ENCODE assay signal across 20 mouse cellular contexts in the genomic region with DNA sequence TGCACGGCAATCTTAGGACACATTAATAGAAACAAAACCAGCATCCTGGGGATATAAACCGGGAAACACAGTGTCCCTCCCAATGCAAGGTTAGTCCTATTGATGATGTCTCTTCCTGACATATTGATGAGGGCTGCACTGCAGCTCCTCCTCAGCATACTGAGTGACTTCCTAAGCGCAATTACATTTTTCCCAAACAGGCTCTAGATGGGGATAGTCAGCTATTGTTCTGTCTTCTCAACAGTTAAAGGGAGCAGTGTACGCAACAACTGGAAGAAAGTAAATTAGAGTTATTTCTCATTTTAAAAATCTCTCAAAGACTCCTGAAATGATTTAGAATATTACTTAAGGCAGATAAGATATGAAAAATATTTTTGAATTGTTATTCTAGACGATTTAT.
DNase-seq lines count a peak whose midpoint lies in the region; ATAC-seq and TF ChIP-seq lines count a peak whose summit lies in the region.
"Had no signal": no experiment of that assay in that cellular context is flagged by ENCODE, and none has a peak within 500 bp of the region (broad histone marks: within the 10 kb centered on the region; RNA-seq: fewer than 3 reads in every experiment).

No protein-coding gene starts in this region.

- 77% methylated on average over 5 of the region's 5 CpGs for WGBS in forebrain, embryonic 15.5 days
- whole genome bisulfite sequencing in forebrain, embryonic 11.5 days, result 82% methylated on average over 5 of the region's 5 CpGs
- 66% methylated on average over 5 of the region's 5 CpGs for WGBS in kidney, postnatal 0 days
- WGBS in midbrain, embryonic 16.5 days, result 64% methylated on average over 5 of the region's 5 CpGs
- WGBS in midbrain, embryonic 13.5 days, result 73% methylated on average over 5 of the region's 5 CpGs
- 60% methylated on average over 5 of the region's 5 CpGs for WGBS in neural tube, embryonic 14.5 days

- H3K4me2 ChIP-seq in forebrain, embryonic 15.5 days (replicated peaks), result no peak overlapping the region
- H3K4me2 ChIP-seq in forebrain, embryonic 11.5 days (ENCODE audit: low read depth, low read length, severe bottlenecking), result no peak overlapping the region
- no peak overlapping the region for H3K4me2 ChIP-seq in kidney, postnatal 0 days (ENCODE audit: low read length)
- H3K4me2 ChIP-seq in midbrain, embryonic 16.5 days (ENCODE audit: low read length), result no peak overlapping the region
- H3K4me2 ChIP-seq in midbrain, embryonic 13.5 days (replicated peaks), result no peak overlapping the region
- no peak overlapping the region for H3K4me2 ChIP-seq in neural tube, embryonic 14.5 days (ENCODE audit: low read depth, low read length)
- H3K4me2 ChIP-seq: heart, embryonic 12.5 days had no signal

- no peak overlapping the region for H3K9ac ChIP-seq in forebrain, embryonic 15.5 days (replicated peaks)
- H3K9ac ChIP-seq in forebrain, embryonic 11.5 days (ENCODE audit: low read length), result no peak overlapping the region
- H3K9ac ChIP-seq in kidney, postnatal 0 days (ENCODE audit: low read depth, low read length), result no peak overlapping the region
- H3K9ac ChIP-seq in midbrain, embryonic 16.5 days (ENCODE audit: low read depth, low read length), result no peak overlapping the region
- no peak overlapping the region for H3K9ac ChIP-seq in midbrain, embryonic 13.5 days (replicated peaks)
- no peak overlapping the region for H3K9ac ChIP-seq in neural tube, embryonic 14.5 days (replicated peaks; ENCODE audit: low read depth, low read length)
- H3K9ac ChIP-seq: heart, embryonic 12.5 days; liver, embryonic 14.5 days had no signal

- 0 out of 2 replicates have a peak, but pooled peaks have one; percentile 46 for ATAC-seq in forebrain, embryonic 15.5 days (replicated peaks)
- ATAC-seq in forebrain, embryonic 11.5 days (replicated peaks; ENCODE audit: low FRiP score), result no peak
- no peak for ATAC-seq in kidney, postnatal 0 days (replicated peaks; ENCODE audit: low FRiP score, low read depth)
- ATAC-seq in midbrain, embryonic 16.5 days, result peak; percentile 51; the same call in 1 of the 2 replicates
- no peak for ATAC-seq in midbrain, embryonic 13.5 days
- ATAC-seq in neural tube, embryonic 14.5 days (ENCODE audit: low read depth), result peak; percentile 91

- H3K9me3 ChIP-seq in forebrain, embryonic 15.5 days, result no peaks in the 10 kb centered on the region
- no peaks in the 10 kb centered on the region for H3K9me3 ChIP-seq in forebrain, embryonic 11.5 days (ENCODE audit: control insufficient read depth, low read length)
- H3K9me3 ChIP-seq in kidney, postnatal 0 days (replicated peaks; ENCODE audit: low read length), result no peaks in the 10 kb centered on the region
- no peaks in the 10 kb centered on the region for H3K9me3 ChIP-seq in midbrain, embryonic 16.5 days (replicated peaks; ENCODE audit: control insufficient read depth, low read length, poor library complexity, severe bottlenecking)
- H3K9me3 ChIP-seq in midbrain, embryonic 13.5 days, result no peaks in the 10 kb centered on the region
- no peaks in the 10 kb centered on the region for H3K9me3 ChIP-seq in neural tube, embryonic 14.5 days (ENCODE audit: control insufficient read depth, low read length)
- H3K9me3 ChIP-seq: heart, embryonic 12.5 days had no signal

- H3K27ac ChIP-seq in forebrain, embryonic 15.5 days (replicated peaks), result no peak overlapping the region
- H3K27ac ChIP-seq in forebrain, embryonic 11.5 days (ENCODE audit: low read depth, low read length), result no peak overlapping the region
- no peak overlapping the region for H3K27ac ChIP-seq in kidney, postnatal 0 days
- H3K27ac ChIP-seq in midbrain, embryonic 16.5 days (ENCODE audit: low read length), result no peak overlapping the region
- no peak overlapping the region for H3K27ac ChIP-seq in midbrain, embryonic 13.5 days
- no peak overlapping the region for H3K27ac ChIP-seq in neural tube, embryonic 14.5 days (ENCODE audit: low read depth, low read length)
- H3K27ac ChIP-seq: liver, embryonic 14.5 days had no signal

- no peaks in the 10 kb centered on the region for H3K36me3 ChIP-seq in forebrain, embryonic 15.5 days
- no peaks in the 10 kb centered on the region for H3K36me3 ChIP-seq in forebrain, embryonic 11.5 days (ENCODE audit: control insufficient read depth, insufficient read depth, low read length)
- no peaks in the 10 kb centered on the region for H3K36me3 ChIP-seq in kidney, postnatal 0 days (ENCODE audit: insufficient read depth, low read length)
- no peaks in the 10 kb centered on the region for H3K36me3 ChIP-seq in midbrain, embryonic 16.5 days (ENCODE audit: control insufficient read depth, insufficient read depth, low read length)
- no peaks in the 10 kb centered on the region for H3K36me3 ChIP-seq in midbrain, embryonic 13.5 days
- H3K36me3 ChIP-seq in neural tube, embryonic 14.5 days (ENCODE audit: control insufficient read depth, insufficient read depth, low read length), result no peaks in the 10 kb centered on the region
- H3K36me3 ChIP-seq: heart, embryonic 12.5 days had no signal

- no peaks in the 10 kb centered on the region for H3K4me1 ChIP-seq in forebrain, embryonic 15.5 days
- no peaks in the 10 kb centered on the region for H3K4me1 ChIP-seq in forebrain, embryonic 11.5 days (replicated peaks; ENCODE audit: control insufficient read depth, insufficient read depth, low read length)
- H3K4me1 ChIP-seq in kidney, postnatal 0 days (replicated peaks; ENCODE audit: insufficient read depth, low read length), result no peaks in the 10 kb centered on the region
- H3K4me1 ChIP-seq in midbrain, embryonic 16.5 days (ENCODE audit: control insufficient read depth, insufficient read depth, low read length), result no peaks in the 10 kb centered on the region
- H3K4me1 ChIP-seq in midbrain, embryonic 13.5 days (replicated peaks), result no peaks in the 10 kb centered on the region
- H3K4me1 ChIP-seq in neural tube, embryonic 14.5 days (ENCODE audit: control insufficient read depth, insufficient read depth, low read length), result no peaks in the 10 kb centered on the region
- H3K4me1 ChIP-seq: heart, embryonic 12.5 days had no signal

- no peak for DNase-seq in forebrain, embryonic 11.5 days (ENCODE audit: low spot score)
- DNase-seq in kidney, postnatal 0 days (ENCODE audit: low spot score), result peak; percentile 19
- no peak for DNase-seq in kidney, postnatal 14 days
- DNase-seq in adipocyte (ENCODE audit: low spot score), result no peak
- DNase-seq: adrenal gland, adult 2 months; cerebellum, postnatal 10 days; gastrocnemius, postnatal 10 days; heart, adult 11 months; heart, postnatal 14 days; kidney, adult 8-10 months; kidney, postnatal 36 days; right cerebral cortex, postnatal 14 days; spleen, adult 18-20 months; thymus, postnatal 36 days had no signal

- peak; percentile 38; the same call in 1 of the 2 replicates for TF ChIP-seq CTCF in kidney, postnatal 0 days (IDR thresholded peaks at IDR 0.05; ENCODE audit: low read depth)

- H3K27me3 ChIP-seq in forebrain, embryonic 15.5 days, result no peaks in the 10 kb centered on the region
- H3K27me3 ChIP-seq in forebrain, embryonic 11.5 days (ENCODE audit: control insufficient read depth, insufficient read depth, low read length), result no peaks in the 10 kb centered on the region
- H3K27me3 ChIP-seq in kidney, postnatal 0 days (ENCODE audit: insufficient read depth, low read length), result no peaks in the 10 kb centered on the region
- no peaks in the 10 kb centered on the region for H3K27me3 ChIP-seq in midbrain, embryonic 16.5 days (ENCODE audit: control insufficient read depth, insufficient read depth, low read depth, low read length)
- H3K27me3 ChIP-seq in midbrain, embryonic 13.5 days, result no peaks in the 10 kb centered on the region
- no peaks in the 10 kb centered on the region for H3K27me3 ChIP-seq in neural tube, embryonic 14.5 days (ENCODE audit: control insufficient read depth, insufficient read depth, low read length)
- H3K27me3 ChIP-seq: heart, embryonic 12.5 days had no signal

- H3K4me3 ChIP-seq in forebrain, embryonic 15.5 days, result no peak overlapping the region
- H3K4me3 ChIP-seq in forebrain, embryonic 11.5 days (ENCODE audit: low read depth, low read length), result no peak overlapping the region
- H3K4me3 ChIP-seq in kidney, postnatal 0 days (replicated peaks; ENCODE audit: low read depth, low read length), result no peak overlapping the region
- H3K4me3 ChIP-seq in midbrain, embryonic 16.5 days (ENCODE audit: low read depth, low read length), result no peak overlapping the region
- H3K4me3 ChIP-seq in midbrain, embryonic 13.5 days (replicated peaks), result no peak overlapping the region
- H3K4me3 ChIP-seq in neural tube, embryonic 14.5 days (ENCODE audit: low read depth, low read length), result no peak overlapping the region
- H3K4me3 ChIP-seq: heart, embryonic 12.5 days had no signal

Comparison
In these comparisons a context has a peak if more than half of its experiments do, and no peak if none do; other contexts are left out.
1. ATAC-seq: peak in forebrain, embryonic 15.5 days (single experiment), midbrain, embryonic 16.5 days (single experiment) and neural tube, embryonic 14.5 days (single experiment); none in forebrain, embryonic 11.5 days (single experiment), kidney, postnatal 0 days (single experiment) and midbrain, embryonic 13.5 days (single experiment).